In the genomic region with DNA sequence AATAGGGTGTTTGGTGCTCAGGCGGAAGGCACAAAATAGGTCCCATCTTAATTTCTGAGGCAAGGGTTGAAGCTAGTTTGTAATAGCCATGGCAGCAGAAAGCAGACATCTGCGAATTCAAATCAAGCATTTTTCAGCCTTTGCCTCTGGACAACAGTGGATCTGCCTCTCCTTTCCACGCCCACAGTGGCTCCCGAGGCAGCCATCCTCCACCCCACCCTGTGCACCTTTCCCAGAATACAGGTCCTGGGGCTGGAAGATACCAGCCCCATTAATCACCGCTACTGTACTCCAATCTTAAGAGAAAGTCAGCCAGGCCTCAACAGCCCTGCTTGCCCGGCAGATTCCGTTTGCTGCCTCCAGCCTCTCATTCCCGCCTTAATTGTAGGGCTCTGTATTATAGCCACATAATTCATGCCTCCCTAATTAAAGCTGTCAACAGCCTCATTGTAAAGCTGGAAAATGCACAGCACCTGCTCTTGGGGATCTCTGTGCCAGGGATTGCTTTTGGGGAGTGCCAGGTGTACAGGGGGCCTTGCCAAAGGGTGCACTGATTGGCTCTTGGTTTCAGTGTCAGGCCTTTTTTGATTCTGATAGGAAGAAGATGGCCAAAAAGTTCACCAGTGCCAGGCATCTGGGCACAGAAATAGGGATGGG, we compare ENCODE assay signal across 8 mouse cellular contexts. TPM values are rescaled to one million over a fixed set of nuclear protein-coding genes. Genes with fewer than 3 reads are reported as not detected.
DNase-seq lines count a peak whose midpoint lies in the region; ATAC-seq lines count a peak whose summit lies in the region.
"Had no signal": no experiment of that assay in that cellular context is flagged by ENCODE, and none has a peak within 500 bp of the region (broad histone marks: within the 10 kb centered on the region; RNA-seq: fewer than 3 reads in every experiment).

No protein-coding gene starts in this region.

- peaks cover 19% of the 10 kb centered on the region for H3K36me3 ChIP-seq in lung, embryonic 16.5 days (ENCODE audit: control insufficient read depth, insufficient read depth, low read length)
- H3K36me3 ChIP-seq in embryonic facial prominence, embryonic 12.5 days = peaks cover 49% of the 10 kb centered on the region
- H3K36me3 ChIP-seq in limb, embryonic 12.5 days = peaks cover 58% of the 10 kb centered on the region

- 61% methylated on average over 8 of the region's 8 CpGs for WGBS in lung, embryonic 16.5 days
- WGBS in embryonic facial prominence, embryonic 12.5 days = 48% methylated on average over 8 of the region's 8 CpGs
- 35% methylated on average over 8 of the region's 8 CpGs for WGBS in limb, embryonic 12.5 days

- peaks cover 20% of the 10 kb centered on the region for H3K4me1 ChIP-seq in lung, embryonic 16.5 days (replicated peaks; ENCODE audit: control insufficient read depth, insufficient read depth, low read length)
- H3K4me1 ChIP-seq in embryonic facial prominence, embryonic 12.5 days = peaks cover 22% of the 10 kb centered on the region
- H3K4me1 ChIP-seq in limb, embryonic 12.5 days (replicated peaks) = peaks cover 30% of the 10 kb centered on the region

- peak overlapping the region; percentile 80 for H3K4me2 ChIP-seq in lung, embryonic 16.5 days (ENCODE audit: low read depth, low read length)
- peak overlapping the region; percentile 73 for H3K4me2 ChIP-seq in embryonic facial prominence, embryonic 12.5 days (replicated peaks)
- peak overlapping the region; percentile 77 for H3K4me2 ChIP-seq in limb, embryonic 12.5 days

- H3K27ac ChIP-seq in lung, embryonic 16.5 days (ENCODE audit: low read length) = no peak overlapping the region
- H3K27ac ChIP-seq in embryonic facial prominence, embryonic 12.5 days = peak overlapping the region; percentile 99; the same call in 1 of the 2 replicates
- peak overlapping the region; percentile 100; the same call in 1 of the 2 replicates for H3K27ac ChIP-seq in limb, embryonic 12.5 days

- no peak overlapping the region; the same call in 1 of the 2 replicates for H3K9ac ChIP-seq in lung, embryonic 16.5 days (ENCODE audit: low read length)
- peak overlapping the region; percentile 63; the same call in 1 of the 2 replicates for H3K9ac ChIP-seq in embryonic facial prominence, embryonic 12.5 days
- H3K9ac ChIP-seq in limb, embryonic 12.5 days (replicated peaks) = peak overlapping the region; percentile 88

- ATAC-seq in lung, embryonic 16.5 days (ENCODE audit: low read depth) = no peak
- no peak for ATAC-seq in embryonic facial prominence, embryonic 12.5 days (ENCODE audit: insufficient number of reproducible peaks, insufficient read depth, low FRiP score, low TSS enrichment)
- no peak for ATAC-seq in limb, embryonic 12.5 days (ENCODE audit: insufficient number of reproducible peaks, insufficient read depth, low FRiP score, low TSS enrichment, low read depth)
- no peak for ATAC-seq in megakaryocyte, adult 5-6 weeks (ENCODE audit: poor library complexity, severe bottlenecking)

- no peaks in the 10 kb centered on the region for H3K27me3 ChIP-seq in lung, embryonic 16.5 days (ENCODE audit: control insufficient read depth, insufficient read depth, low read depth, low read length)
- no peaks in the 10 kb centered on the region for H3K27me3 ChIP-seq in embryonic facial prominence, embryonic 12.5 days
- no peaks in the 10 kb centered on the region for H3K27me3 ChIP-seq in limb, embryonic 12.5 days

- H3K4me3 ChIP-seq in lung, embryonic 16.5 days (ENCODE audit: low read length) = peak overlapping the region; percentile 79
- H3K4me3 ChIP-seq in embryonic facial prominence, embryonic 12.5 days = peak overlapping the region; percentile 56; the same call in 1 of the 2 replicates
- peak overlapping the region; percentile 77; the same call in 1 of the 2 replicates for H3K4me3 ChIP-seq in limb, embryonic 12.5 days (replicated peaks)

- DNase-seq in lung, postnatal 4 days = no peak
- DNase-seq in retina, postnatal 1 day = peak; percentile 51
- DNase-seq in layer of hippocampus, adult 18-20 months (ENCODE audit: low spot score in 2 of 2) = no peak

- H3K9me3 ChIP-seq in lung, embryonic 16.5 days (ENCODE audit: control insufficient read depth, low read length) = no peaks in the 10 kb centered on the region
- H3K9me3 ChIP-seq in embryonic facial prominence, embryonic 12.5 days = no peaks in the 10 kb centered on the region
- H3K9me3 ChIP-seq in limb, embryonic 12.5 days = no peaks in the 10 kb centered on the region

RNA-seq across cellular contexts. Expression of a gene that starts 0.8 kb away (rescaled TPM):
- 2,552 and 2,841 TPM in 2 replicates for polyA plus RNA-seq in lung, embryonic 16.5 days (2015; fragmentation: Nextera tagmentation; extraction: Ambion mirVana)
- polyA plus RNA-seq in embryonic facial prominence, embryonic 12.5 days (2016; fragmentation: Nextera tagmentation; extraction: Ambion mirVana) = 2,853 and 3,017 TPM in 2 replicates
- 3,165 and 3,185 TPM in 2 replicates for polyA plus RNA-seq in limb, embryonic 12.5 days (2016; fragmentation: Nextera tagmentation; extraction: Ambion mirVana)
- total RNA-seq in megakaryocyte, adult 5-6 weeks (2015) = 1,486 and 1,526 TPM in 2 replicates
- 700 and 725 TPM in 2 replicates for total RNA-seq in megakaryocyte, adult 5-6 weeks (2017)
- total RNA-seq in layer of hippocampus, adult 18-20 months (2021) = 100 to 1,000 TPM in 1 of 2 experiments, 10 to 100 TPM in 1; 98.1 to 114 TPM

RNA-seq across cellular contexts. Expression of a gene that starts 31.5 kb away (rescaled TPM):
- polyA plus RNA-seq in lung, embryonic 16.5 days (2015; fragmentation: Nextera tagmentation; extraction: Ambion mirVana) = 44.2 and 44.5 TPM in 2 replicates
- 45.3 and 50.3 TPM in 2 replicates for polyA plus RNA-seq in embryonic facial prominence, embryonic 12.5 days (2016; fragmentation: Nextera tagmentation; extraction: Ambion mirVana)
- polyA plus RNA-seq in limb, embryonic 12.5 days (2016; fragmentation: Nextera tagmentation; extraction: Ambion mirVana) = 40.4 and 49.7 TPM in 2 replicates
- 26.6 and 28.9 TPM in 2 replicates for total RNA-seq in megakaryocyte, adult 5-6 weeks (2015)
- 17.9 and 24.0 TPM in 2 replicates for total RNA-seq in megakaryocyte, adult 5-6 weeks (2017)
- 10 to 100 TPM; 56.6 to 61.9 TPM for total RNA-seq in layer of hippocampus, adult 18-20 months (2021)

RNA-seq across cellular contexts. Expression of a gene that starts 49.4 kb away (rescaled TPM):
- not detected in 2 replicates for polyA plus RNA-seq in lung, embryonic 16.5 days (2015; fragmentation: Nextera tagmentation; extraction: Ambion mirVana)
- polyA plus RNA-seq in embryonic facial prominence, embryonic 12.5 days (2016; fragmentation: Nextera tagmentation; extraction: Ambion mirVana) = 0.50 and 0.67 TPM in 2 replicates
- polyA plus RNA-seq in limb, embryonic 12.5 days (2016; fragmentation: Nextera tagmentation; extraction: Ambion mirVana) = 0.42 and 0.51 TPM in 2 replicates
- total RNA-seq in megakaryocyte, adult 5-6 weeks (2015) = 4.8 TPM in 2 replicates
- total RNA-seq in megakaryocyte, adult 5-6 weeks (2017) = 30.8 and 36.5 TPM in 2 replicates
- not detected for total RNA-seq in layer of hippocampus, adult 18-20 months (2021)
- total RNA-seq: left cerebral cortex, postnatal 25 days had no signal
